Mouse (Mus musculus): Measurements from ENCODE around the gene Kank3.
A peak's percentile ranks its signal among the peaks of the same experiment; 100 is the strongest.

The Kank3 gene

DNA sequence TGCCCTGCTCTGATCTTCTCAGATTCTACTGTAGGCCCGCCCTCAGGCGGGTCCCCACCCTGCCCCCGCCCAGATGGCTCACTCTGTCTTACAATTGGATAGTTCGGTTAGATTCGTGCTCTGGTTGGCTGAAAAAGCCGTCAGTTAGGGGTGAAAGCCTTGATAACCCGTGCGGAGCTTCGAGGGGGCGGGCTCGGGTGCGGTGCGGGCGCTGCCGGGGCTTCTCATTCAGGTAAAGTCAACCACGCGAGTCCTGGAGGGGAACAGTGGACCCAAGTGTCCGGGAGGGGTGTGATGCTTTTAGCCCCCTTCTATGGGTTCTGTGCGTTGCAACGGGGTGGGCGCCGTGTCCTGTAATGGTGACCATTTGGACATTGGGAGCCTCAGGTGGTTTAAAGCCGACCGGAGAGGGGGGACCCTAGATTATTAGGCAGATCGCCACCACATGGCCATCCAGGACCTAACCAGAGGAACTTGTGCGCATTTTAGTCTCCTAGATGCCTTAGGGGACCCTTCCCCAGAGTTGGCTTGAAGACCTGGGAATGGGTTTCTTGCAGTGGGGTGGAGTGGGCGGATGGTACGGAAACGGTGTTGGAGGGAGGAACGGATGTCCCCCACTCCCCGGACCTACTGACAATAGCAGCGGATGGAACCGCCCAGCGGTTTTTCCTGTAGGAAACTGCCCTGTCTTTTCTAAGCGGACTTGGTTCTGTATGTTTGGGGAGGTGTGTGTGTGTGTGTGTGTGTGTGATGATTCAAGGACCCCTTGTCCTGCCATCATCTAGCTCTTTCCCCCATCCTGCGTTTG lies at the start of gene Kank3:
TSS of gene Kank3 (plus strand) at position 186 of the 808 bp plus-strand sequence.
- DNase-seq, result peak; percentile 97

DNA sequence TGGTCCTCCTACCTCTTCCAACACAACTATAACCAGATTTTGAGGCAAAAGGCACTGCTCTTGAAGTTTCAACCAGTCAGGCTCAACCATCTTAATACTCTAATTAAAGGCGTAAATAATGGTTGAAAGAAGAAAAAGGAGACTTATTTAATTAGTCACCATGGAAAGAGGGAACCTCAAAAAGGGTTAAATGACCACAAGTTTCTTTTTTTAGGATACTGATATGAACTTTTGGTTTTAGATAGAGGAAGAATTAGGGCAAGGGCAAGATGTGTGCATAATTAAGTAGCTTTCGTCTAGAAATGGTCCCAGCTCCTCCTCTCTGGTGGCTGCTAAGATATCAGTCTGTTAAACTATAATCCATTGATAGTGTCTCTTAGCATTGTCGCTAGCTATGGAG lies 43.9 kb upstream of the Kank3 start:
- no peak for DNase-seq

DNA sequence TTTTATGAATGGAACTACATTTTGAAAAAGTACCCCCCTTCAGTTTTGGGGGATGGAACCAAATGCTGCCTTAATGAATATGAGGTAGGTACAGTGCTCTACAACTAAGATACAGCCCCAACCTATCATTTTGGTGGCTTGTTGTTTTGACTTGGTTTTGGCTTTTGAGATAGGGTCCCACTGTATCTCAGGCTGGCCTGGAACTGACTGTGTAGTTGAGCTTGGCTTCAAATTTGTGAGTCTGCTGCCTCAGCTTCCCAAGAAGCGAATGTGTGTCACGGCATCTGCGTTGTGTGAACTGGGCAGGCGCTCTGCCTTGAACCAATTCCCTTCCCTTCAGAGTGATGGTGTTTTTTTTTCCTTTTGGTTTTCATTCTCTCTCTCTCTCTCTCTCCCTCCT lies 38.7 kb upstream of the Kank3 start:
- no peak for DNase-seq

DNA sequence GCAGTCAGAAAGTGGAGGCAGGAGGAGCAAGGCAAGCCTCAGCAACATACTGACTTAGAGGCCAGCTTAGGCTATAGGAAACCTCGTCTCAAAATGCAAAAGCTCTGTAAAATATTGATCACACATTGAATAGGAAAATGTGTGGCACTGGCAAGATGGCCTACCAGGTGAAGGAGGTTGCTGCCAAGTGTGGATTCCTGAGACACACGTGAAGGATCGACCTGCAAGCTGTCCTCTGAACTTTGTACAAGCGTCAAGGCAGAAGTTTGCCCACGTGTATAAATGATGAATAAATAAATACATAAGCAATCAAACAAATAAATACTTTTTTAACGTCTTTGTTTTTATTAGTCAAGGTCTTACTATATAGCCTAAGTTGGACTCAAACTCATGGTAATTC lies 36.9 kb upstream of the Kank3 start:
- no peak for DNase-seq

DNA sequence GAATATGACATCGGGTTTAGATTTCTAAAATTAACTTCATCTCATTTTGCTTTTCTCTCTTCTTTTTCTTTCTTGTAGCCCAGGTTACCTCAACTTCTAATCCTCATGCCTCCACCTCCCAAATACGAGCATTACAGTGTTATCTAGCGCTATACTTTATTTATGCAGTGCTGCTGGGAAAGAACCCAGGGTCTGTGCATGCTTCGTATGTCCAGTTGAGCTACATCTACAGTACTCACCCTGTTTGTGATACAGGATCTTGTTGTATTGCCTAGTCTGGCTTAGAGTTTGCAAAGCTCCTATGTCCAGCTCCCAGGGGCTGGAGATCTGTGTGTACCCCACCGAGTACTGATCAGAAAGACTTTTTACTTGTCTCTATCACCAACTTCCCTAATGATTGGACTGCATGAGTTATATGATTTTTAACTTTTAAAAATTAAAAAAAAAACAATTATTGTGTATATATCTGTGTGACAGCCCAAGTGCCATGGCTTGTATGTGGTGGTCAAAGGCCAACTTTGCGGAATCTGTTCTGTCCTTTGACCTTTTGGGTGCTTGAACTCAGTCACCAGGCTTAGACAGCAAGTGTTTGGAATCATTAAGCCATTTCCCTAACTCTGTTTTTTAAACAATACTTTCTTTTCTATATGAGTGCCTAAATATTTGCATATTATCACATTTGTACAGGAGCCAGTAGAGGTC lies 36.3 kb upstream of the Kank3 start:
- DNase-seq, result no peak

DNA sequence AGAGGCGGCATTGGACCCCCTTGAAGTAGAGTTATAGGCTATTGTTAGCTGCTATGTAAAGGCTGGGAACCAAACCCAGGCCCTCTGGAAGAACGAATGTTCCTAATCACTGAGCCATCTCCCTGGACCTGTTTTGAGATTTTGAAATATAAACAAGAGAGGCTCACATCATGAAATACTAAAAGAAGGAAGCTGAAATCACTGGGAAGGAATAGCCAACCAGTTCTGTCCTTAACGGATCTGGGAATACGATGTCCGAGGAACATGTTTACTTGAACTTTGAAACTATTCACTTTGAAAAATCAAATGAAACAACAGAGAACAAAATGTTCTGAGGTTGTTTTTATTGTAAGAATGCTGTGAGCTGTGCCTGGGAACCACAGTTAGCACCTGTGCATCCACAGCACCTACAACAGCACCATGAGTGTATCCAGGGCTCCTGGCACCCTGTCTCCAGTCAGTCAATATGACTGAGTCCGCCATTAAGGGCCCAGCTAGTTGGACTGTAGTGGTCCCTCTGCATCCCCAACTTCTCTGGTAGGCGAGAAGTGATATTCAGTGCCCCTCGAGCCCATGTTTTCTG lies 35.7 kb upstream of the Kank3 start:
- no peak for DNase-seq

DNA sequence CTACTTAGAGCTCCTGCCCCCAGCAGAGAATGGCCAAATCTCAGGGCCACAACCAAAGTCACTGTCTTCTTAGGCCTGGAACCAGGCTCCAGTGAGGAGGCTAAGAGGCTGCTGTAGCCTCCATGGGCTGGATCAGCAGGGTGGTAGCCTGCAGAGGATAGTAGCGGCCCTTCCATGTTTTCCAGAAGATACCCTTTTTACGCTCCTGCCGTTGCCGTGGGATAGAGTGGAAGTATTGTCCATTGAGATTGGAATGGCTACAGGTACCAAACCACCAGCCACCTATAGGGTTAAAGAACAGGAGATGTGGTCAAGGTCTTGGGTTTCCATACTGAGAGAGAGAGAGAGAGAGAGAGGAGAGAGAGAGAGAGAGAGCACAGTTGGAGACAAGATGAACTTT lies 35.0 kb upstream of the Kank3 start:
- no peak for DNase-seq

DNA sequence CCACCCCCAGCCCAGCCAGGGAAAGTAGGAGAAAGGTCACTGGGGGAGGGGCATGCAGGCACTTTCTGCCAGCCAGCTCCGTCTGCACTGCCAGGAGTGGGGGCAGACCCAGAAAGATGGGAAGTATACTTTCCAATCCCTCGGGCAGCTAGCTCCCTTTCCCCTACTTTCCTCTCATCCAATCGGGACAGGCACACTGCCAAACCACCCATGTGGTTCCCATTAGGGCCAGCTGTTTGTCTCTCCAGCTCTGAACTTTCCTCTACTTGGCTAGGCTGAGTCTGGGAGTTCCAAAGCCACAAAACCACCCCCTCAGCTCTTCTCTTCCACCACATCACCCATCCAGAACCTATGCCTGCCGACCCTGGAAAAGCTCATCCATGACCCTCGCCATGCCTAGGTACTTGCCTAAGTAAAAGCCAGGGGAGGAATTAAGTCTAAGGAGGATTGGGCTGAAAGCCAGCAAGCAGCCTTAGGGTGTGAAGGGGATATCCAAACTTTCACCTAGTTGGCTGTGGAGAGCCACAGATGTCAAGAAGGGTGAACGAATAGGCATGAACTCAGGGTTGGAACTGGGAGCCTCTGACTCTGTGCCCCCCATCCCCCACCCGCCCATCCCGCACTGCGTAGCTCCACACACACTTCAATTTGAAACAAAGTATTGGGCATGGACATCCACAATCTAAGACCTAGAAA lies 30.9 kb upstream of the Kank3 start:
- peak; percentile 95 for DNase-seq

DNA sequence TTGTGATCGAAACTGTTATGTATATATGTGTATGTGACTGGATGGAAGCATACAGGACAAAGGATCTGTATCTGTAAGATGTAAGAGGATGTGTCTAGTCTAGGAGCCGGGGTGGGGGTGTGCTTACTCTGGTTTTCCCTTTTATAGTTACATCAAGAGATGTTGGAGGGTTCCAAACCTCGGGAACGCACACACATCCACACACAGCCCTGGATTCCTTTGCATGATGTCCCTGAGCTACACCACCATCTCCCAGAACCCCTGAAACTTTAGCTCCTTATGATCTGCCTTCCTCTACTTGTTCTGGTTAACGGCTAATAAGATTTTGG lies 30.4 kb upstream of the Kank3 start:
- DNase-seq, result no peak

DNA sequence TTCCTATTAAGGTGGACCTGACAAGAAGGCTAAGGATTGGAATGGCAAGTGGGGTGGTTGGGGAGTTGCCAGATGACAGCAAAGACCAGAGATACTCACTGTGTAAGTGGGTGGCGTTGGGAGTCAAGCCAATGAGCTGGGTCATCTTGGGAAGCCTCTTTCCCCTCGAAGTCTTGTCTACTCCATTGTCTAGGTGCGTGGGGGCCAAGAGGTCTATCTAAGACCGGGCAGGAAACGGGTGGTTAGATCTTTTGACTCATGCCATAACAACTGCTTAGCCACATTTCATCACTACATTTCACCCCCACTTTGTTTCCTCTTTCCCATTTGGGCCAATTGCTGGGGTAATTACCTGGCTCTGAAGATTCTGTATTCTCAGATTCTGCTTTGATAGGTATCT lies 29.9 kb upstream of the Kank3 start:
- peak; percentile 70 for DNase-seq

DNA sequence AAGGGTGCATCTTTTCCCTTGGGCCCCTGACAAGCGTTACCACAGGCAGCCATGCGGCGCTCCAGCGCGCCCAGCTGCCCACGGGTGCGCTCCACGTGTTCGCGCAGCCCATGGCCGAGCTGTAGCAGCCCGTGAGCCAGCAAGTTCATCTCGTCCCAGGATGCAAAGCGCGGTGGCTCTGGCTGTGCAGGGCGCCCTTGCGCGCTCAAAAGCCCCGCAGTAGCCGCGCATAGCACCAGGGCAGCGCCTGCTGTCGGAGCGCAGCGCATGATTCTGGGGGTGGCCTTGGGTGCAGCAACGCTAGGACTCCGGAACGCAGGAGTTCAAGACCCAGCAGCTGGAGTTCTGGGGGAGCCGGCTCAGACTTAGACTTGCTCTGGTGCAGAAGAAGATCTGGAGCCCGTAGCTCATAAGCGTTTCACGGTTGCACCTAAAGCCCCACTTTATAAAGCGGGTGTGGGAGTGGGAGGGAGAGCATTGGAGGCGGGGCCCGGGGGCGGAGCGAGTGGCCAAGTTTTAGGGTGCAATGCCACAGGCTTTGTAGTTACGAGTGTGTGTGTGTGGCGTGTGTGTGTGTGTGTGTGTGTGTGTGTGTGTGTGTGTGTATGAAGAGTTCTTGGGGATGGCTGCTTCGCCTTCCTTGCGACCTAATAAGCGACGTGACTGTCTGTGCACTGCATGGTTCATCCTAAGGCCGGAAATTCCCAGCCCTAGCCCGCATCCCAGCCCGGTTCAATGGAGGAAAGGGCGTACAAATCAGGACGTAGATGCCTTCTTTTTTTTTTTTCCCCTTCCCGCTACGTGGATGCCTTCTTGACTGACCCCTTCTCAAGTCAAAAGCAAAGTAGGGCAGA lies 29.0 kb upstream of the Kank3 start, which contains the start of gene Angptl4:
TSS of gene Angptl4 (minus strand) at position 707 of the 854 bp plus-strand sequence.
- peak; percentile 84 for DNase-seq

DNA sequence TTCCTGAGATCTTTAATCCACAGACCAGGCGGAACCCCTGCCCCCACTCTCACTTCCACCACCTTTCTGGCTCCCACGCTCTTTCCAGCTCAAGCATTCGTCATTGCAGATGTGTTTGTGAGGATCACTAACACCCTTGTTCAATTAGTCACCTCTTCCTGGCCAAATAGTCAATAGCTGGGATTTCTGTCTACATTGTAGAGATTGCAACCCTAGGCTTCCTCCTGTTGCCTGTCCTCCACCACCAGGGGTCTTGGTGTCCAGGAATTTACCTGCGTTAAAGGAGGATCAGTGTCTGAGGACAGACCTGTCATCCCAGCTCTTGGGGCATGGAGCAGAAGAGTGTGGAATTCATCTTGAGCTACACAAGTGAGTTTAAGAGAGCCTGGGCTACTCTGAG lies 28.3 kb upstream of the Kank3 start:
- DNase-seq, result no peak

DNA sequence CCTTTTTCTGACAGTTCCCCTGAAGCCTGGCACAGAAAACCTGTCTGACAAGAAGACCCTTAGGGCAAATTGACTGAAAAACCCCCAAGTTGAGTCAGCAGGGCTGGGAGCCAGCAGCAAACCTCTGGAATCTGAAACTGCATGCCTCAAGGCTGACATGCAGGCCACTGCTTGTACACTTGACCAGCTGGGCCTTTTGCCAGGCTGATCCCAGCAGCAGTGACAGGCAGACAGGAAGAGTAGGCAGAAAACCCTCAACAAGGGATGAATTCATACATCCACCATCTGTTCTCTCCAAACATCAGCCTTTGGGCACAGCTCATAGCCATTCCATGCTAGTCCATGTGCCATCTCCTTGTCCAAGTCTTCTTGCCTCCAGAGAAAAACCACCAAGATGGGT lies 26.9 kb upstream of the Kank3 start:
- DNase-seq, result peak; percentile 90

DNA sequence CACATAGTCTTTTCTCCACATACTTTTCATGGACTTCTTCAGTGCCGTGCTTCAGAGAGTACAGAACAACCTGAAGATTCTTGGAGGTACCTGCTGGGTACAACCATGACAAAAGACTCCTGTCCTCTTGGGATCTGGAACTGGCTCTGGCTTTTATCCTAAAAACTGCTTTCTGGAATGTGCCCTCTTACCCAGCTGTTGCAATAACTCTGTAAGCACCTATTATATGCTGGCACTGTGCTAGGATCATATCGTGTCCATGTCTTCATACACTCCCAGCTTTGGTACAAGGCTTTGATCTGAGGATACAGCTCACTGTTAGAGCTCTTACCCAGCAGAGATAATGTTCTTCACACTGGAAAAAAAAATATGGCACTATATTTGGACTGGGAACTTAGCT lies 25.4 kb upstream of the Kank3 start:
- no peak for DNase-seq

DNA sequence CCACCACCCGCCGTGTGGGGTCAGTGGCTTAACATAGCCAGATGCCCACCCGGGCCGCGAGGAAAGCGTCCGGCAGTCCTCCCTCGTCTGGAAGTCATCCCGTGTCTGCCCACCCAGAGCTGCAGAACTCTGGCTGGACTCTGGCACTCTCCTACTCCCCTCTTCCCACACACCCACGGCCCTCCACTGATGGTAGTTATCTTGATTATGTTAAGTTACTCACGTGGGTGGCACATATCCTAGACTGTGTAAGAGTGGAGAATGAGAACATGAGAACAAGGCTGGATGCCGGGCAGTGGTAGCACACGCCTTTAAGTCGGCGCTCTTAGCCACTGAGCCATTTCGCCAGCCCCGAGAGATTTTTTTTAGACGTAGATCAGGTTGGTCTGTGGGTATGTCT lies 23.9 kb upstream of the Kank3 start:
- DNase-seq, result no peak

DNA sequence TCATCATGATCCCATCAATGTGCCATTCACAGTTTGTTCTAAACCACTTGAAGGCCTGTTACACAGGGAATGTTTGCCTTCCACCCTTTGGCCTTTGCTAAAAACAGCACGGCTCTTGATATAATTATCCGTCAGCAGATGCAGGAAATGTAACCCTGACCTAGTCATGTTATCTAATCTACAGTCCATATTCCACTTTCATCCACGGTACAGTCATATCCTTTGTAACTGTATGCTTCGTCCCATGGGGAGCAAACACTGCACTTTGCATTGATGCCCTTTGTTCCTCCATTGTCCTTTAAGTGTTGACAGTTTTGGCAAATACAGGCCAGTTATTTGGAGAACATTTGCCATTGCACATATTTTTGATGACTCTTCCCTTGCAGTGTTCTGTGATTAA lies 21.6 kb upstream of the Kank3 start:
- DNase-seq, result no peak

DNA sequence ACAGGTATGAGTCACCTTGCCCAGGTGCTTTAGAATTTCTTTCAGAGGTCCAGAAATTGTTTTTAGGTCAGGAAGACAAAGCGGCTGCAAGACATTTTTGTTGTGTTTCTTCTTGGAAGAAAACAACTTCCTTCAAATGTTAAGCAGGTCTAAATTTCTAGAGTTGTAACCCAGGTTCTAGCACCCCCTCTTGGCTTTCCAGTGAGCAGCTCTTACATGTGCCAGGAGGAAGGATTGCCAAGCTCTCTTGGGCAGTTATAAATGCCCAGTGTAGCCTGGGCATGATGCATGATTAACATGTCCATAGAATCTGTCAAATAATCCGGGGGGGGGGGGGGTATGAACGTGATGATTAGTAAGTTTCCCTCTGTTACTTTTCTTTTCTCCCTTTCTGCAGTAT lies 12.0 kb upstream of the Kank3 start:
- peak; percentile 52 for DNase-seq

DNA sequence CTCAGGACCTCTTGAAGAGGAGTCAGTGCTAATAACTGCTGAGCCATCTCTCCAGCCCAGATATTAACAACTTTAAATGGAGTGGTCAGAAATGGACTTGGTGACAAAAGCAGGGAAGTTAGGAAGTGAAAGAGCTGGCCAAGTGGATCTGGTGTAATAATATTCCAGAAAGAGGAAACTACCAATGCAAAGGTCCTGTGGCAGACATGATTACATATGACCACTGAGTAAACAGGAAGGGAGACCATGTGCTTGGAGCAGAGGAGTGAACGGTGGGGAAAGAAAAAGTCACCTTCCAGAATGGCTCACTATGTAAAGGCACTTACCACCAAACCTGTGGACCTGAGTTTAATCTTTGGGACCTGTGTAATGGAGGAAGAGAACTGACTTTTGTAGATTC lies 11.0 kb upstream of the Kank3 start:
- DNase-seq, result no peak

DNA sequence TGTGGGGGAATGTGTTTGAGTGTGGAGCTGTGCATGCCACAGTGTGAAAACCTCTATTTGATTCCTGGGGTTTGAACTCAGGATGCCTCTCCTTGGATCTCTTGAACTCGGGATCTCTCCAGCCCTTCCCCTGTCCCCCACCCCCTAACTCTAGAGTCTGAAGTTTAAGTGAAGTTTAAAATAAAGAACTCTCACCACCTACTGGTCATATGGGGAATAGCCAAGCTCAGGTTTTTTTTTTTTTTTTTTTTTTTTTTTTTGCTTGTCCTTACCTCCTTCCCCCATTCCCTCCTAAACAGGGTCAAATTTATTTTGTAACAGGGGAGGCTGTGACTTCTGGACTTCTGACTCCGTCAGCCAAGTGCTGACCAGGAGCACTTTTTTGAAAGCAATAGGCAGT lies 8.1 kb upstream of the Kank3 start:
- no peak for DNase-seq

DNA sequence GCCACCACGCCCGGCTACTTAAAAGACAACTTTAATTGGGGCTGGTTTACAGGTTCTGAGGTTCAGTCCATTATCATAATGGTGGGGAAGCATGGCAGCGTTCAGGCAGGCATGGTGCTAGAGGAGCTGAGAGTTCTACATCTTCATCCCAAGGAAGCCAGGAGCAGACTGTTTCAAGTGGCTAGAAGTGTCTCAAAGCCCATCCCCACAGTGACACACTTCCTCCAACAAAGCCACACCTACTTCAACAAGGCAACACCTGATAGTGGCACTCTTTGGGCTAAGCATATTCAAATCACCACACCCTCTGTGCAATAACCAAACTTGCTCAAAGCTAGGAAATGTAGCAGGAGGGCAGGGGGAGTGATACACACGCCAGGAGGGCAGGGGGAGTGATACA lies 6.1 kb upstream of the Kank3 start:
- no peak for DNase-seq

DNA sequence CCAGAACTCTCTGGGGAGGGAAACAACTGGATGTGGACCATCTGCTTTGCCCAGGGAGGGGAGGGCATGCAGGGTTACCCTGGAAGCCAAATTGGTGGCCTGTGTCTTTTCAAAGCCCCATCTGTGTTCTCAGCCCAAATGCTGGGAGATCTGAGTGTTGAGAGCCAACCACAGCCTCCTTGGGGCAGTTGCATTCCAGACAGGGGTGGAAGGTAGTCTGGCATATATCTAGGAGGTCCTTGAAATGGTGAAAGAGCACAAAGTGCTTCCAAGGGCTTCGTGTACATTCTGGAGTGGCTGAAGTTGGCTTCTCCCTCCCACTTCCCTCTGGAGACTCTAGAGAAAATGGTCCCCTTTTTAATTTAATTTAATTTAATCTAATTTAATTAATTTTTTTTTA lies 5.6 kb upstream of the Kank3 start:
- peak; percentile 26 for DNase-seq

DNA sequence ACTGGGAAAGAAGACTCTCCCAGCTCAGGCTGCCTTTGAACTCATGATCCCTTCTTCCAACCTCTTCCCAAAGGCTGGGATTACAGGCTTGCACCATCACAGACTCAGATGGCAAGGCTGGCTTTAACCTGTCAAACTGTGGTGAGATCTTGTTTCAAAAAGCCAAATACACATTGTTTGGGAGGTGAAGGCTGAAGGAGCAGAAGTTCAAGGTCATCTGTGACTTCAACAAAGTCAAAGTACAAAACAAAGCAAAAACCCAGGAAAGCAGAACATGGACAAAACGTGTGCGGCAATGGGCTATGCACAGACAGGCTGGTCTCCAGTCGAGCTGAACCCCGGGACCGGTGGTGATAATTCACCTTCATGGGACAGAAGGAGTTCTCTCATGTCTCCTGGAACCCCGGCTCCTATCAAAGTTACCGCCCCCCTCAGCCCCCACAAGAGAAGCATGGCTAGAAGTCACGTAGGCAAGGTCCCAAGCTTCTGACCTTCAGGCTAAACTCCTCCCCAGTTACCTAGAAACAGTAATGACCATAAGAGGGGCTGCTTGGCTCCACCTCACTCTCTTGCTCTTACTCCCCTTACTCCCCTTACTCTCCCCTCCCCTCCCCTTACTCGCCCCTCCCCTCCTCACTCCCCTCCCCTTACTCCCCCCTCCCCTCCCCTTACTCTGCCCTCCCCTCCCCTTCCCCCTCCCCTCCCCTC lies 3.0 kb upstream of the Kank3 start:
- DNase-seq, result no peak

Data from lung, postnatal 14 days (tissue).